Mouse (Mus musculus) lung, postnatal 14 days (tissue): ENCODE measurements at regions not wholly inside any gene's neighbourhood (a gene's known extent, or its start where the extent isn't known, plus 50 kb on each side); places are given as distances from the start of the nearest gene placed in this dataset.
A peak's percentile ranks its signal among the peaks of the same experiment; 100 is the strongest.

Experiments used
- DNase-seq: peaks from one replicate; pipeline ENCODE4 v3.0.0; 2021

- DNase-seq: no peak
These were observed 208.3 kb upstream of the Dio2 start for GRCm38 (mm10) chr12:90946528-90946918.

- DNase-seq: no peak
These were observed 207.7 kb upstream of the Dio2 start for GRCm38 (mm10) chr12:90945743-90946527.

- no peak for DNase-seq
These were observed 194.4 kb upstream of the Dio2 start for GRCm38 (mm10) chr12:90932684-90933083.

- no peak for DNase-seq
These were observed 194.0 kb upstream of the Dio2 start for GRCm38 (mm10) chr12:90932201-90932600.

- DNase-seq: no peak
These were observed 192.0 kb upstream of the Dio2 start for GRCm38 (mm10) chr12:90930091-90930715.

- DNase-seq: no peak
These were observed 185.4 kb upstream of the Dio2 start for GRCm38 (mm10) chr12:90923603-90924002.

GRCm38 (mm10) chr12:90923148-90923547, 184.9 kb upstream of the Dio2 start:
- DNase-seq: no peak

- DNase-seq: no peak
These were observed 183.0 kb upstream of the Dio2 start for GRCm38 (mm10) chr12:90921227-90921626.

GRCm38 (mm10) chr12:90915929-90916713, 177.9 kb upstream of the Dio2 start:
- DNase-seq: no peak

GRCm38 (mm10) chr12:90903991-90904390, 165.8 kb upstream of the Dio2 start:
- DNase-seq: peak; percentile 31

GRCm38 (mm10) chr12:90893655-90894370, 155.6 kb upstream of the Dio2 start:
- DNase-seq: no peak

GRCm38 (mm10) chr12:90876230-90877005, 138.2 kb upstream of the Dio2 start:
- no peak for DNase-seq

- no peak for DNase-seq
These were observed 136.6 kb upstream of the Dio2 start for GRCm38 (mm10) chr12:90874840-90875239.

- DNase-seq: no peak
These were observed 135.7 kb upstream of the Dio2 start for GRCm38 (mm10) chr12:90873959-90874358.

- DNase-seq: no peak
These were observed 128.4 kb upstream of the Dio2 start for GRCm38 (mm10) chr12:90866597-90866996.

- DNase-seq: no peak
These were observed 124.4 kb upstream of the Dio2 start for GRCm38 (mm10) chr12:90862632-90863031.

GRCm38 (mm10) chr12:90857746-90858145, 119.5 kb upstream of the Dio2 start:
- DNase-seq: peak; percentile 8

- no peak for DNase-seq
These were observed 72.4 kb upstream of the Dio2 start for GRCm38 (mm10) chr12:90810666-90811065.

- no peak for DNase-seq
These were observed 52.3 kb upstream of the Dio2 start for GRCm38 (mm10) chr12:90790562-90790961.
